Mouse (Mus musculus) thymus, postnatal 14 days (tissue): ENCODE measurements around the gene Fap.

Experiments
- DNase-seq: peaks from one replicate; pipeline ENCODE4 v3.0.0; 2021

The Fap gene

GRCm38 (mm10) chr2:62573753-62574159 is at the start of gene Fap:
Gene Fap, minus strand, starts transcription at chr2:62574075.
- DNase-seq = no peak

GRCm38 (mm10) chr2:62623024-62623441 is 49.2 kb upstream of the Fap start:
- no peak for DNase-seq

GRCm38 (mm10) chr2:62619679-62620078 is 45.8 kb upstream of the Fap start:
- no peak for DNase-seq

- DNase-seq = no peak
These were observed 45.1 kb upstream of the Fap start for GRCm38 (mm10) chr2:62618934-62619341.

- no peak for DNase-seq
These were observed 39.3 kb upstream of the Fap start for GRCm38 (mm10) chr2:62613133-62613532.

- no peak for DNase-seq
These were observed 32.3 kb upstream of the Fap start for GRCm38 (mm10) chr2:62606205-62606604.

- DNase-seq = no peak
These were observed 29.7 kb upstream of the Fap start for GRCm38 (mm10) chr2:62603530-62603929.

- DNase-seq = no peak
These were observed 22.7 kb upstream of the Fap start for GRCm38 (mm10) chr2:62596586-62596985.

- DNase-seq = no peak
These were observed 20.6 kb upstream of the Fap start for GRCm38 (mm10) chr2:62594491-62594890.

- DNase-seq = no peak
These were observed 17.7 kb upstream of the Fap start for GRCm38 (mm10) chr2:62591555-62591954.

GRCm38 (mm10) chr2:62589333-62589732 is 15.5 kb upstream of the Fap start:
- DNase-seq = no peak

- no peak for DNase-seq
These were observed 11.9 kb upstream of the Fap start for GRCm38 (mm10) chr2:62585769-62586168.

- no peak for DNase-seq
These were observed 1.1 kb upstream of the Fap start for GRCm38 (mm10) chr2:62574962-62575361.

- DNase-seq = no peak
These were observed 375 bp upstream of the Fap start for GRCm38 (mm10) chr2:62574250-62574649.

GRCm38 (mm10) chr2:62573099-62573752 is 649 bp downstream of the Fap start:
- DNase-seq = no peak

- no peak for DNase-seq
These were observed 9.2 kb downstream of the Fap start for GRCm38 (mm10) chr2:62564687-62565086.

GRCm38 (mm10) chr2:62562661-62563485 is 11.0 kb downstream of the Fap start:
- DNase-seq = no peak

- no peak for DNase-seq
These were observed 16.5 kb downstream of the Fap start for GRCm38 (mm10) chr2:62557417-62557816.

- no peak for DNase-seq
These were observed 17.5 kb downstream of the Fap start for GRCm38 (mm10) chr2:62556349-62556748.

- DNase-seq = no peak
These were observed 24.2 kb downstream of the Fap start for GRCm38 (mm10) chr2:62549659-62550058.

GRCm38 (mm10) chr2:62549131-62549530 is 24.7 kb downstream of the Fap start:
- DNase-seq = no peak

GRCm38 (mm10) chr2:62548104-62548503 is 25.8 kb downstream of the Fap start:
- no peak for DNase-seq

GRCm38 (mm10) chr2:62535483-62535882 is 38.4 kb downstream of the Fap start:
- no peak for DNase-seq

- DNase-seq = no peak
These were observed 42.8 kb downstream of the Fap start for GRCm38 (mm10) chr2:62531065-62531464.
